Mouse (Mus musculus) heart, adult 2 months (tissue): ENCODE results near the gene Acsf2.

Source experiments
- CTCF ChIP-seq: fragments of 200-600 bp; IDR thresholded peaks from 2 replicates; pipeline ENCODE4 v1.8.1; 2022; ENCODE audit warnings: antibody characterized with exemption, mild to moderate bottlenecking, moderate library complexity
- POLR2A ChIP-seq: fragments of 200-500 bp; IDR thresholded peaks from 2 replicates; pipeline ENCODE4 v1.6.1; 2011; ENCODE audit warnings: mild to moderate bottlenecking, low read depth, low read length, control low read depth; ENCODE audit not compliant: insufficient read depth

DNA sequence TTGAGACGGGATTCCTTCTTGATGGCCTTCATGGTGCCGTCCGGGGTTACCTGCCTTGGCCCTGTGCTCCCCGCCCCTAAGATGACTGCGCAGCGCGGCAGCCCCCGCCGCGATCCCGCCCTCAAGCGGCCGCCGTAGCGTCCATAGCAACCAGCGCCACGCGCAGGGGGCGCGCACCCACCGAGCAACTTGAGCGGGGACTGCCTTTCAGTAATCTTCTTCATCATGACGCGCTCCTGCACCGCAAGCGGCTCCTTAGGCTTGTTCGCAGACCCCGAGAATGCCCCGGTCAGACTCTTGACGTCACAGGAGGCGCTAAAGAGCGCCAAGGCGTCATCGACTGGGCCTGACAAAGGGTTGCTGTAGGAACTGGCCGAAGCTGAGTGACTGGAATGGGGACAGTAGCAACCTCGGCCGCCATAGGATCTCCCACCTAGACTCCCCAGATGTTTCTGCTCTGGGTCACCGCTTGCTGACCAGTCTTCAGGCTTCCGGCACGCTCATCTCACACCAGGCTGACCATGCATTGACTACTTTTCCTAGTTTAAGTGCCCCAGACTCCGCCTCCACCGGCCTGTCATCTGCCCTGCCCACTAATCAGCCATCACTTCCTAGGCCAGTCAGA lies 80.3 kb downstream of the Acsf2 start, which contains the start of gene Mycbpap:
- TF ChIP-seq POLR2A = no peak
- peak; percentile 37 for TF ChIP-seq CTCF
